Mouse (Mus musculus) thymus, postnatal 0 days (tissue): Measurements from ENCODE around the gene Calr. TPM values are rescaled to one million over a fixed set of nuclear protein-coding genes. Genes with fewer than 3 reads are reported as not detected.
A peak's percentile ranks its signal among the peaks of the same experiment; 100 is the strongest.
"Not testable (repeated sequence)": the region's sequence is repeated elsewhere in the genome, so short reads cannot be mapped to it uniquely, and the experiment has no call there.

Source experiments
- DNase-seq: peaks from one replicate; pipeline ENCODE4 v3.0.0-alpha.2; 2015; ENCODE audit warnings: low spot score
- polyA plus RNA-seq: library from polyadenylated mRNA; unstranded; fragments of >200 nt; fragmentation: Nextera tagmentation; extraction: Ambion mirVana; gene quantifications from 2 replicates; pipeline ENCODE4 v1.2.1, GENCODE M21; 2015

Gene Calr
- polyA plus RNA-seq, 1 experiment from 2014 or later, result 383 TPM

DNA sequence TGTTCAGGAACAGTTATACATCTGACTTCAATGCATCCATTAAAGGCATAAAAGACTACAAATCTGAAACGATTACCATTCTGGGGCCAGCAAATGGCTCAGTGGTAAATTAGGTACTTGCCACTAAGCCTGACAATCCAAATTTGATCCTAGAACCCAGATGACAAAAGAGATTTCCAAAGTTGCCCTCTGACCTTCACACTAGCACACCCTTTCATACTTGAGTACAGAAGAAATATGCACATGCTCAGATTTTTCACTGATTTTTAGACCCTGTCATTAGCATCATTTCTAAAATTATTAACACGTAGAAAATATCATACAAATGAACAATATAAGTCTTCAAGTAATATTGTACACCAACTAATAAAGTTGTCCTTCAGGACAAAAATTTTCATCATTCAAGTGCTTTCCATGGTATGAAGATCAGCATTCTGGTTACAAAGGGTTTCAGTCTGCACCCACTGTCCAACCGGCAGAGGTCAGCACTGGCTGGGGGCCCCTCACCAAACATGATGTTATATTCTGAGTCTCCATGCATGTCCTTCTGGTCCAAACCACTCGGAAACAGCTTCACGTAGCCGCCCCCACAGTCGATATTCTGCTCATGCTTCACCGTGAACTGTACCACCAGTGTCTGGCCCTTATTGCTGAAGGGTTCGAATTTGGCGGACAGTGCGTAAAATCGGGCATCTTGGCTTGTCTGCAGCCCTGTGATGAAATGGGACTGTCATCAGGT lies 1.2 kb downstream of the Calr start:
- DNase-seq, result no peak

DNA sequence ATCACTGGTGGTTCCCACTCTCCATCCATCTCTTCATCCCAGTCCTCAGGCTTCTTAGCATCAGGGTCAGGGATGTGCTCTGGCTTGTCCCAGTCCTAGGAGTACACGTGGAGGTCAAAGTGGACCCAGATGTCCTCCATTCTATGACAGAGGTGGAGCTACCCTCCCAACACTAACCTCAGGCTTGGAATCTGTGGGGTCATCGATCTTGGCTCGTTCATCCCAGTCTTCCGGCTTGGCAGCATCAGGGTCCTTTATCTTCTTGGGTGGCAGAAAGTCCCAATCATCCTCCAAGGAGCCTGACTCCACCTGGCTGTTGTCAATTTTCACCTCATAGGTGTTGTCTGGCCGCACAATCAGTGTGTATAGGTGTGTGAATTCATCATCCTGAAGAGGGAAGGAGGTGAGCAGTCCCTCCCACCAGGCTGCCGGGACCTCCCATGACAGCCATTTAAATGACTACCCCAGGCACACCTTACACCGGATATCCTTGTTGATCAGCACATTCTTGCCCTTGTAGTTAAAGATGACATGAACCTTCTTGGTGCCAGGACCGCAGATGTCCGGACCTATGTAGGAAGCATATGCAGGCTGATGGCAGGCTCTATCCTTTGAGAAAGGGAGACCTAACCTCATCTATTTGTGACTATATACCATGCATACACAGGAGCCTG lies 2.2 kb downstream of the Calr start:
- DNase-seq, result no peak

- no peak for DNase-seq
These were observed 5.2 kb downstream of the Calr start for GRCm38 (mm10) chr8:84841514-84841913.

- DNase-seq, result peak; percentile 95
These were observed 6.3 kb downstream of the Calr start, which contains the start of gene Rad23a for GRCm38 (mm10) chr8:84840248-84840999. Gene Rad23a (minus strand): TSS chr8:84840665.

GRCm38 (mm10) chr8:84839875-84840247 lies 6.9 kb downstream of the Calr start:
- DNase-seq, result no peak

DNA sequence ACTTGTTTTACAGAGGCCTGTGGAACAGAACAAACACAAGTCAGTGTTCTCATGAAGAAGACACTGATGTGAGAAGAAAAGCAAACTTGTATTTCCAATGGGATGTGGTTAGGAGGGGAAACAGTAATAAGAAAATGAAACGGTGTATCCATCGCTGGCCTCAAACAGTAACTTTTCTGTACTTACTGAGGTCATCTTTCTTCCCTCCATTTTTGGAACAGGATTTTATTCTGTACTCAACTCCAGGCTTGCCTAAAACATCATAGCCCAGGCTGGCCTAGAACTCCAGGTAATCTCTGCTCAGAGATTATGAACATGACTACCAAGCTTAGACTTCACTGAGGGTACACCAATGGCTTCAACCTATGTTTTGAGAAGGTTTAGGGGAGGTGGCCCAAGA lies 7.3 kb downstream of the Calr start:
- no peak for DNase-seq

DNA sequence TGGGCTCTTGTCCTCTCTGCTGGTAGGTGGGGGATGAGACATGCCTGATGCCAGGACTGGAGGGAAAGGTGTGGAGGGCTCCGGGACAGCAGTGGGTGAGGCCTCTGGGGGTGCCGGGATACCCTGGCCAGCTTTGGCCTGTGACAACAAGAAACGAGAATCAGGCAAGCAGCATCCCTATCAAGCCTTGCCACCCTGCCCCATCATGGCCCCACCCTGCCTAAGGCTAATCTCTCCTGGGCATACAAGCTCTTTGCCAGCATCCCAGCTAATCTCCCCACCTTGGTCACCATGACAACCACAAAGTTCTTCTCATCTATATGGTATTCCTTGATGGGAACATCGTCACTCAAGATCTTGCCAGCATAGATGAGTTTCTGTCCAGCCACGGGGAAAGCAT lies 8.2 kb downstream of the Calr start:
- no peak for DNase-seq

GRCm38 (mm10) chr8:84837912-84838470 lies 8.7 kb downstream of the Calr start:
- DNase-seq, result no peak

DNA sequence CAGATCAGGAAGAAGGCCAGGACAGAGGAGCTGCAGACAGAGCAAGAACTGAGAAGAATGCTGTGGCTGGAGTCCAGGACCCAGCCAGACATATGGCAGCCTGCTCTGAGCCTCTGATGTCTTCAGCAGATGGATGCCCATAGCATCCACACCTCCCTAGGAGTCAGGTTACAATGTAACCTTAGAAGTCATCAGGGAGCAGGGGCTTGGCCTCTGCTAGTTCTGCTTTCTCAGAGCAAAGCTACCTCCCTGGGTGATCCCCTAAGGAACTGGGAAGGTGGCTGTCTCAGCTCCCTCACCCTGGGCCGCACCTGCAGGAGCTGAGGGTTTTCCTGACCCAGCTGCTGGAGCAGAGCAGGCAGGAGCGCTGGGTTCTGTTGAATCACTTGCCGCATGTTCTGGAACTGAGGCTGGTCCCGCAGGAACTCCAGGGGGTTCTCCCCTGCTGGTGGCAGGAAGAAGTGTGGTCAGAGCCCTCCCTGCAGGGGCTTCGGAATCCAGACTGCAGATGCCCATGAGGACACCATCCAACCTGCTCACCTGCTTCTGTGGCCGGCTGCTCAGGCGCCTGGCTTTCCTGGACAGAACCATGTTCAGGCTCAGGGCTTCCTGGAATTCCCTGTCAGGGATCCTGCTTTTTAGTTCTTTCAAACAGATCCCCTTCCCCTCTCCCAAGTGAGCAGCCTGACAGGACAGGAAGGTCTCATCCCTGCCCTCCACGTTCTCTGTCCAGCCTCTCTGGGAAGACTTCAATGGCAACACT lies 9.4 kb downstream of the Calr start:
- no peak for DNase-seq

- DNase-seq, result no peak
These were observed 11.6 kb downstream of the Calr start for GRCm38 (mm10) chr8:84834866-84835855.

DNA sequence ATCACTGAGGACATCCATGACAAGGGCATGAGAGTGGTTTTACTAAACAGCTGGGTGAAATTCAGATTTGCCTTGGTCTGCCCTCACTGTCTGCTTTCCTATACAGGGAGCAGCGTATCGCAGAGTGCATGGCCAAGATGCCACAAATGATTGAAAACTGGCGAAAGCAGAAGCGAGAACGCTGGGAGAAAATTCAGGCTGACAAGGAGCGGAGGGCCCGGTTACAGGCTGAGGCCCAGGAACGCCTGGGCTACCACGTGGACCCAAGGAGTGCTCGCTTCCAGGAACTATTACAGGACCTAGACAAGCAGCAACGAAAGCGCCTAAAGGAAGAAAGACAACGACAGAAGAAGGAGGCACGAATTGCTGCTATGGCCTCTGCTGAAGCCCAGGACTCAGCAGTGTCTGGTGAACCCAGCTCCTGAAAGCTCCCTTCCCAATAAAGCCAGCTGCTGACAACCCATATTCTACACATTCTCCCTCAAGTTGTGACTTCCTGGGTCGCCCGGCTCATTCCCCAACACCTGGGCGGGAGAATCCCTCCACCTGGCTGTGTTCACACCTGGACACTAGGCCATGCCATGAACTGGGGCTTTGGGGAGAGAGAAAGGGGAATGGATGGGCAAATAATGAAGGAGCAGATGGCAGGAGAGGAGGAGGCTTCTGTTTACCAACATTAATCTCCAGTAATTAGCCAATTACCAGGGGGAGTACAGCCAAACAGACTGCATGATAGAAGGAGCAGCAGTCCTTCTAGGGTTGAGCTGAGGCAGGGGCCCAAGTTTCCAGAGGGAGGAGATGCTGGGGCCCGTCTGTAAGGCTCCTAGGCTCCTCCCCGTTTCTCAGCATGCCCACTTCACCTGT lies 12.5 kb downstream of the Calr start:
- no peak for DNase-seq

GRCm38 (mm10) chr8:84832759-84833742 lies 13.7 kb downstream of the Calr start:
- no peak for DNase-seq

- peak; percentile 86 for DNase-seq
These were observed 14.6 kb downstream of the Calr start for GRCm38 (mm10) chr8:84832034-84832717.

GRCm38 (mm10) chr8:84831490-84831889 lies 15.2 kb downstream of the Calr start, which contains the start of gene Gadd45gip1:
Gene Gadd45gip1 (plus strand): TSS chr8:84831522.
- DNase-seq, result peak; percentile 24

DNA sequence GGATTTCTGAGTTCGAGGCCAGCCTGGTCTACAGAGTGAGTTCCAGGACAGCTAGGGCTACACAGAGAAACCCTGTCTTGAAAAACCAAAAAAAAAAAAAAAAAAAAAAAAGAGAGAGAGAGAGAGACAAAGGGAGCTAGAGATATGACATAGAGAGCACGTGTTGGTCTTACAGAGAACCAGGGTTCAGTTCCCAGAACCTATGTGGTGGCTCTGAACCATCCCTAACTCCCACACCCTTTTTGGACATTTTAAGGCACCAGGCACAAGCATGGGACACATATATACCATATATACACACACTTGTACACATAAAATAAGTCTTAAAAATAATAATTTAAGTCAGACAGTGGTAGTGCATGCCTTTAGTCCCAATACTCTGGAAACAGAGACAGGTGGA lies 20.2 kb downstream of the Calr start:
- DNase-seq, result not testable (repeated sequence)

GRCm38 (mm10) chr8:84825636-84826035 lies 21.1 kb downstream of the Calr start:
- peak; percentile 59 for DNase-seq

GRCm38 (mm10) chr8:84823653-84824052 lies 23.1 kb downstream of the Calr start:
- DNase-seq, result peak; percentile 85
